Mouse (Mus musculus) retina, postnatal 1 day (tissue): ENCODE measurements around the gene Tspan9.

ENCODE experiments used
- DNase-seq: peaks from one replicate; pipeline ENCODE4 v3.0.0-alpha.2; 2012

Gene Tspan9

DNA sequence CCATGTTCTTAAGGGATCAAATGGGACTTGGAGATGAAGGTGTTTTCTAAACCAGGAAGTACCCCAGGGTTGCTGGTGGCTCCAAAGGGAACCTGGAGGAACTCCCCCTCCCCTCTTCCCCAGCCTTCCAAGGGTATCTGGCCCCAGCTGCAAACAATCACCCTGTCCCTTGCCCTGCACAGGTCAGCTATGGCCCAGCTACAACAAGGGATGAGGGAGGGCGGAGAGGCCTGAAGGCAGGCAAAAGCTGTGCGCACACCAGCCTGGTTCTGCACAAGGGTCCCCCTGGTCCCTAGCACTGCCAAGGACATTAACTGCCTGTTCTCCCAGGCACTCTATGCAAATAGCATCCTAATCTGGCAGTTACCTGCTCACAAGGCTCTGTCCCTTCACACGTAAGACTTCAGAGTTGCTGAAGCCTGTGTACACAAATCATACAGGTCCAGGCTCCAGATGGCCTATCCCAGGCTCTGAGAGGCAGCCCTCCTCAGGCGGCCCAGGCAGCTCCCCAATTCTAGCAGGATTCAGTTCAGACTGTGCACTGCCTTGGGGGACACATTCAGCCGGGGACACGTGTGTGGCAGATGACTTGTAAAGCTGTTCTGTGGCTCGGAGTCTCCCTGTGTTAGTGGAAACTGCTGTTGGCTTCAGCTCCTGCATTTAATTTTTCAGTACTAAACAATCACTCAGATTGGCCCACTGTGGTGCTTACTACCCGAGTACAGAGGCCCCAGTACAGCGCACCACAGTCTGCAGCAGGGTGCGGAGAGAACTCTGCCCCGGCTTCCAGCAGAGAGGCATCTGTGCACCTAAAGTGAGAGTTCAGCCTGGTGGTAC, 133.0 kb downstream of the Tspan9 start:
- DNase-seq: no peak

DNA sequence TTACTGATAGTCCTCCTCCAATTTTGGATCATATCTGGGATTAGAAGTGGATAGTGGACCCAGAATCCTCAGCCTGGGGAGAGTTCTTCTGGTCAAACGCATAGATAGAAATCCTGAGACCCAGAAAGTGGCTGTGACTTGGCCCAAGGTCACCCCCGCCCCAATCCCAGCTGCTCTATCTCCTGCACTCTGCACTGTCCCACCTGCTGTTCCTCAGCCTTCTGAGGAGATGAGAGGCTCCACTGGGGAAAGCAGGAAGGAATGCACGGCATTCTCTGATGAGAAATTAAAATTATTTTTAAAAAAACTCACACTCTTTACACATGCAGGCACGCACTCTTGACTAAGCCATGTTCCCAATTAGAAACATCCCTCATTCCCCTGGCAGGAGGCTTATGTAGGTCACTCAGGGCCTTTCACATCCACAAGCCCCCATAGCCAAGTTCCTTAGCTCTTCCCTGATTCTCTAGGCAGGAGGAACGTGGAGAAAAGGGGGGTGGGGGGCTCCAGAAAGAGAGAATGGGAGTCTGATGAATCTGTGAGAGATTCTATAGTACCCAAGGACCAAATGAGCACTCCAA, 135.3 kb downstream of the Tspan9 start:
- peak; percentile 56 for DNase-seq

DNA sequence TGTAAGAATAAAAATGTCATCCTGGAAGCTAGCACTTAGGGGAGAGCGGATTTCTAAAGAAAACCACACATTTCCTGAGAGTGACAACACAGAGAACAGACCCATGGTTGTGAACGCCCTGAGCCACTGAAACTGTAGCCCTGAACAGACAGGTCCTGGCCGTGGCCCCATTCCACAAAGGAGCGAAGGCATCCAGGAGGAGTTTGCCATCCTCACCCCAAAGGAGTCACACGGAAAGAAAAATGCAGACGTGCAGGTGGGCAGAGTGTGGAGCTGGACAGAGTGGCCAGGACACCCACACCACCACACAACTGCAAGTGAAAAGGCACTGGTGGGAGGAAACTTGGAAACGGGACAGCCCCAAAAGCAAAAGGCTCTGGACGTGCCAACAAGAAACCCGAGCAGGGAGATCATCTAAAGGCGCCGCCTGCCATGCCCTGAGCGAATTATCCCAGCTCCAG, 136.1 kb downstream of the Tspan9 start:
- no peak for DNase-seq

DNA sequence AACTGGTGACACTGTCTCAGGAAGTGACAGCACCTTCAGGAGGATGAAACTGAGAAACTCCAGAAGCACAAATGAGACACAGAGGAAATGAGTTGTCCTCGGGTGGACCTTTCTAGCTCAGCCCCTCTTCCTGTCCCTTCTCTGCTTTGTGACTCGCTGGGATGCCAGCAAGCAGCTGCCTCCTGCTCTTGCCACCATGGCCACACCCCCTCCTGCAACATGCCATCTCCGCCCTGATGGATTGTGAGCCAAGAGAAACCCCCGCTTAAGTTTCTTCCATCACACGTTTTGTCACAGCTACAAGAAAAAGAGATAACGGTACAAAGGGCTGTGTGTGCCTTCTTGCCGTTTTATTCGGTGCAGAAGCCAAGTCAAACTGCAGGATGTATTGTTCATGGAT, 137.2 kb downstream of the Tspan9 start:
- no peak for DNase-seq

DNA sequence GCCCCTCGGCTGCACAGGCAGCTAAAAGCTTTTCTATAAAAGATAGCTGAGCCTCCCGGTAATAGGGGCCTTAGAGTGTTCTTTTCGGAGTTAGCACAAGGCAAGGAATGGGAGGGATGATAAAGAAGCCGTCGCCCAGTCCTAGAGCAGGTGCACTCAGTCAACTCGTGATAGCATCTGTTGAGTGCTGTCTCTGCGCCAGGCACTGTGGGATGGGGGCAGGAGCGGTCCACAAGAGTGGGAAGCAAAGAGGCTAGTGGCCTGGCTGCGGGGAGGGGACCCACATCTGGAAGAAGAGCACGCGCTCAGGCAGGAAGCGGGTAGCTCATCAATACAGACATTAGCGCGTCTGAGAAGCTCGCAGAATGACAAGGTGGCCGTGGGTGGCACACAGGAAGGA, 138.8 kb downstream of the Tspan9 start:
- no peak for DNase-seq

DNA sequence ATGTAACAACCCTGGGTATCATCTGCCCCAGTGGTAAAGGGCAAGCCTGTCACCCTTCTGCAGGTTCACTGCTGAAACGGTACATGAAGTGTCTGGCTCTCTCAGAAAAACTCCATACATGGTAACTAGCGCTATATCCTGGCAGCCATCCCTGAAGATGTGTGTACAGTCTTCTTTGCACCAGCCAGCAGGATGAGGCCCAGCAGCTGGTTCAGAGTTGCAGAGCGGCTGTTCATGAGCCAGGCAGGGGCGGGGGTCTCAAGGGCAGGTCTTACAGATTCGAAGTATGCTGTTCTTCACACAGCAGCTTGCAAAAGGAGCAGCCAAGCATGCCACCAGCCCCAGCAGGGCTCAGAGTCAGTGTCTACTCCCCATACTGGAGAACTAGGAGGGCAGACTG, 139.9 kb downstream of the Tspan9 start:
- no peak for DNase-seq

DNA sequence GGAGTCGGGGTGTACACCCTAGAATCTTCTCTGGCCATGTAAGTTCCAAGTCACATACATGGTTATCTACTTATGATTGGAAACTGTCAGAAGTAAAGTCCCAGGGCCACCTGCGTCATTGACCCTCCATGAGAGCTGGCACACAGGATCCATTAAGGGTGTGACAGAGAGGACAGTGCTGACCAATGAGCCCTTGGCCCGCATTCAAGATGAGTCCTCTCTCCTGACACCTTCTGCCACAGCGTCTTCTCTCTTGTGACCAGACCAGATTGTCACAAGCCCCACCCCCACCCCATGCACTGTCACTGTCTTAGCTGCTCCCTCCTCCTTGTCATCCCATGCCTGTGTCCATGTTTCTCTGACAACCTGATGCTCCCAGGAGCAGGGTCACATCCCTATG, 140.7 kb downstream of the Tspan9 start:
- DNase-seq: no peak

DNA sequence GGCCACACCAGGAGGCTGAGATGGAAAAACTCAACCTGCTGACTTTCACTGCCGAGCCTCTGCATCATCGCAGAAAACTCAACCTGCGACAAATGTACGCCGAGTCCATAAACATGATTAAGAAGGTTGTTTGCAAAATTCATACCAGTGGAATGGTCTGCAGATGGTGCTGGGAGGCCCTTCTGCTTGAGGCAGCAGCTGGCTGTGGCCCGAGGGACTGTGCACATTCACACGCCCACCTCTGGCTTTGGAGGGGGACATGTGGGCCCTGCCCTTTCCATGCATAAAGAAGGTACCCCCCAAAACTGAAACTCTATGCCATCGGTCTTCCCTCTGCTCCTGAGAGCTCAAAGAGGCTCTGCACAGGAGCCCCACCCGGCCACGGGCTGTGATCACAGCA, 141.3 kb downstream of the Tspan9 start:
- DNase-seq: no peak

DNA sequence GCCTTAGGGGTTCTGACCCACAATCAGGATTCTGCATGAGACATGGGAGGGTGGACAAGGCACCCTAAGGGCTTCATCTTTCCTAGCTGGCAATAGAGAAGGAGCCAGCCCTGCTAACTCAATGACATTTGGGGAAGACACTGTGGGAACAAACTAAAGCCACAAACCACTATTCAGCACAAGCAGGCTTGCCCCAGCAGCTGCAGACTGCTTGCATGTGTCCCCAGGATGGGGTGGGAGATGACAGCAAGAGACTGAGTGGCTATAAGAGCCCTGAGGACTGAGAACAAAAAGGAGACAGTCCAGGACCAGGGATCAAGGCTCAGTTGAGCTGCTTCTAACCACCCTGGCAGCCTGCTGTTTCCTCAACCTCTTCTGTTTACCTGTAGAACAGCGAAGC, 141.8 kb downstream of the Tspan9 start:
- no peak for DNase-seq

DNA sequence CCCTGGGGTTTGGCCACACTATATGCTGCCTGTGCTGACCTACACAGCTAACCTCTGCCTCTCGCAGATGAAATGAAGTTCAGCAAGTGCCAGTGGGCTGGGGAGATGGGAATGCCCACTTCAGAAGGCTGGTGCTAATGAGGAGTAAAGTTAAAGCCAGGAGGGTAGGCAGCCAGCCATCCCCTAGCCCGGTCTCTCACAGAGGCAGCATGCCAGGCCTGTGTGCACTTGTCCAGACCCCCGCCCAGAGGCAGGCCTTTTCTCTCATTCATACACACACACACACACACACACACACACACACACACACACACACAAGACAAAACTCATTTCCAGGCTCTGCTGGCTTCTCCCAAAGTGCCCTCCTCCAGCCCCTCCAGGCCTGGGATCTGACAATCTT, 142.6 kb downstream of the Tspan9 start:
- no peak for DNase-seq

DNA sequence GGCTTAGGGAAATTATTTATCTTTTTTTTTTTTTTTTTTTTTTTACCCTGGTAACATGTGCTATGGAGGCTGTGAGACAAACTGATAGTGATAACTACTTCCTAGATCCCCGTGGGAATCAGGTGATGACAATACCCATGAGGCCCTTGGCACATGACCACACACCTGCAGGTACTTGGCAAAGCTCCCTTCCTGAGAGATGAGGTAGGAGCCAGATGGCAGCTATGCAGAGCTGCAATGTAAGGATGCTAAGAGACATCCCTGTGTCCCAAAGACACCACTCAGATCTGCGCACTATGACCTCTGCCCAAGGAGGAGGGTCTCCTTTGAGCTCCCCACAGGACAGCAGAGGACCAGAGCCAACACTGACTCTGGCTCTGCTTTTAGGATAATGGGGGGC, 144.3 kb downstream of the Tspan9 start:
- DNase-seq: no peak

DNA sequence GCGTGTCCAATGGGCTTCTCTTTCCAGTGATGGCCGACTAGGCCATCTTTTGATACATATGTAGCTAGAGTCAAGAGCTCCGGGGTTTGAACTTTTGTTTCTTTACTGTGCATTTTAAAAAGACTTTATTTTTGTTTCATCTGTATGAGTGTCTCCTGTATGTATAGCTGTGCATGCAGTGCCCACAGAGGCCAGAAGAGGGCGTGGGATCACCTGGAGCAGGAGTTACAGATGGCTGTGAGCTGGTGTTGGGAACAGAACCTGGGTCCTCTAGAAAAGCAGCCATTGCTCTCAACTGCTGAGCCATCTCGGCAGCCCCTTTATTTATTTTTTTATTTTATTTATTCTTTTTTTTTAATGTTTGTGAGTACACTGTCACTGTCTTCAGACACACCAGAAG, 146.5 kb downstream of the Tspan9 start:
- DNase-seq: no peak

DNA sequence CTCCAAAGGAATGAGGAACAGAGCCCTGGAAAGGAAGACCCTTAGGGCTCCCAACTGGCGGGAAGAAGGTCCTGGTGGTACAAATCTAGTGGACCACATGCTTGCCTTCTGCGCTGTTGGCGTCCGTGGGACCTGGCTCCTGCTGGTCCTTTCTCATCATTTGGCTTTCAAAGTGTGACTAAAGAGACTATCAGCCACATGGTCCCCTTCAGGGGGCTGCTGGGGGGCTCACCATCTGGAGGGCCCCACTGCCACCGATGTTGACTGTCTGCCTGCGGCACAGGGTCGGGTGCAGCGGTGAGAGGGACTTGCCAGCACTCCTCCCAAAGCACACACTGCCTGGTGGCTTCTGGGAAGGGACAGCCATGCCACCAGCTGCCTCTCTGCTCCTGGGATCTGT, 150.4 kb downstream of the Tspan9 start:
- no peak for DNase-seq

DNA sequence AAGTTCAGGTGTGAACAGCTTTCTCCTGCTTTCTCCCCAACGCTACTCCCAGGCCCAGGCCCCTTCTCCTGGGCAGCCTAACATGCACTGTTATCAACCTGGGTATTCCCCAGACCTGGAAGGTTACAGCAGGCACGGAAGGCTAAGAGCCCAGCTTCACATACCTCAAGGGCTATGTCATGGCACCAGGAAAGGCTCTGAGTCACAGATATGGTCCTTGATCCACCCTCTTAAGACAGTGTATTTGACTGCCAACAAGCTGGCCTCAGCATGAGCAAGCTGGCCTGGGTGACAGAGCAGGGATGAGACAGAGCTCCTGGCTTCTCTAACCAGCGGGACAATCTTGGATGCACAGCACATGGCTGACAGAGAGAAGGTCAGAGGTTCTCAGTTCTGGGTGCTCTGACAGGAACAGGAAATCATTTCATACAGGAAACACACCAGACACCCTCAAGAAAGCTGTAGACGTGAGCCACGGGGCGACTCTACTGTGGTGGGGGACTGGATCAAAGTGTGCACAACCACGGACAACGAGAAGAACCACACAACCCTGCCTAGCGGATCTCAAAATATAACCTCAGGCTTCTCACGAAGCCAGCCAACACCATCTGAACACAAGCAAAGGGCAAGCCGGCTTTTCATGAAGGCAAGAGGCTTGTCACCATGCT, 151.8 kb downstream of the Tspan9 start:
- DNase-seq: no peak

DNA sequence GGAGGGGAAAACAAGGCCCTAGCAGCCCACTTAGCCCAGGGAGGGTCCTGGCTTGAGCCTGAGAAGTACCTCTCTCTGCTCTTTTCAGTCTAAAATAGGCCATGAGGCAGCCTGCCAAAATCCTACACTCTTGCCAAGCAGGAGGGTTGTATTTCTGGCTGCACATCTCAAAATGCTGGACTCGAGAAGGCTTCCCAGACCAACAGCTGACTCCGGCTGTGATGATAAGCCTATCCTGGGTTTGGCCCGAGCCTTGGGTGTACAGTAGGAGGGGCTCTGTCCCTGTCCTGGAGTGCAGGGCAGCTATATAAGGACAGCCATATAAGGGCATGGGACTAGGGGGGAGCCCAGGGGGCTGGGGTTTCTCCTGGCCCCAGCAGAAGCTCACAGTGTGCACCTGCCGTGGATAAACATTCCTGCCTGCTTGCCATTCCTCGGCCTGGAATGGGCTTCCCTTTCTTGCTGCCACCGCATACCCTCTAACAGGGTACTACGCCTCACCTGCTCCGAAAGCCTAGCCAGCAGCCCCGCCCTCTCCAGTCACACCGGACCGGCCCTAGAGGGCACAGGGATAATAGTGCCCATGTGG, 153.7 kb downstream of the Tspan9 start:
- peak; percentile 56 for DNase-seq

DNA sequence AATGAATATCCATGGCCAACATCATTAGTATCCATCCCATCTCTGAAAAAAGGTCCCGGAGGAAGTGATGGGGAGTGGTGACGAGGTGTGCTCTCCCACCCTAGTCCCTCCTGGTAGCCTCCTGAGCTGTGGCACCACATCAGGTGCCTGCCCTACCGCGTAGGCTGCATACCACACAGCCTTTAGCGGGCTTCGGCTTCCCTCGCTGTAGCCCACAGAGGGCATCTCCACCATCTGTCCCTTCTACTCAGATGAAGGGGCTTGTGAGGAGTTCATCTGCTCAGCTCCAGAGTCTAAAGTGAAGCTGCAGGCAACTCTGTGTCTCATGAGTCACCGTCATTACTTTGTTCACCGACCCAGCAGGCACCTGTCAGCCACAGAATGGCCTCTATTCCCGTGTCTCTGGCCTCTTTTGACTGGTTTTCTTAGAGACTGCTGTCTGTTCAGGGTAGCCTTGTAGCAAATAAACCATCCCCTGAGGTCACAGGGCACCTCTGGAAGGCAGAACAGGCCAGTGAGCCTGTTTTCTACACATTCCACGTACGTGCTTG, 154.4 kb downstream of the Tspan9 start:
- no peak for DNase-seq

DNA sequence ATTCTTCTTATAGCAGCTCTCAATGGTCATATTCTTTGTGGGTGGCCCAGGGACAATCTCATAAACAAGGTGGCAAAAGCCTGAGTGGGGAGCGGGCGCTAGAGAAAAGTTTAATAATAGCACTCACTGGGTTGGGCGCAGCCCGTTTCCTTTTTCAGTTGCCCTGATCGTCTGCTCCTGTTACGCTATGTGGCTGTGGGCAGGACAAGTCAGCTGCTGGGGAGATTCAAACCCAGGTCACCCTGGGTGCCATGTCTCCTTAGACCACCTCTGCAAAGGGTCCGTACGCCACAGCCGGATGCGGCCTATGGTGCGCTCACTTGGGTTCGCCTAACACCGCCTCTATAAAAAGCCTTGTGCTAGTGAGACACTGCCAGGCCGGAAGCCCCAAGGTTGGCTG, 156.0 kb downstream of the Tspan9 start:
- no peak for DNase-seq

DNA sequence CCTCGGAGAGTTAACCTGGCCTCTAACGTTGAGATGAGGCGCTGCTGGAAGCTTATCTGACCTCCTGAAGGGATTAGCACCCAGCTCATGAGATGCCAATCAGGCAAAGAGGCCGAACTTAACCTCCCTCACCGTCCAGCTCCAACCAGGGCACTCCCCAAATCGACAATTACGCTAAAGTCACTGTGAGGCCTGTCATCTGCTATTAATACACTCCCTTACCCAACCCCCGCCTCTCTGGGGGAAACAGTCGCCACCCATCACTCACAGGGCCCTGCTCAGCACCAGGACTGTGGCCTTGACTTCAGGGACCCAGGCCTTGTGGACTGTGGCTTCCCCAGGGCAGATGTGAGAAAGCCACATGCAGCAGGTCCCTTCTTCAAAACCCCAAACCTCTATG, 157.0 kb downstream of the Tspan9 start:
- DNase-seq: peak; percentile 56

DNA sequence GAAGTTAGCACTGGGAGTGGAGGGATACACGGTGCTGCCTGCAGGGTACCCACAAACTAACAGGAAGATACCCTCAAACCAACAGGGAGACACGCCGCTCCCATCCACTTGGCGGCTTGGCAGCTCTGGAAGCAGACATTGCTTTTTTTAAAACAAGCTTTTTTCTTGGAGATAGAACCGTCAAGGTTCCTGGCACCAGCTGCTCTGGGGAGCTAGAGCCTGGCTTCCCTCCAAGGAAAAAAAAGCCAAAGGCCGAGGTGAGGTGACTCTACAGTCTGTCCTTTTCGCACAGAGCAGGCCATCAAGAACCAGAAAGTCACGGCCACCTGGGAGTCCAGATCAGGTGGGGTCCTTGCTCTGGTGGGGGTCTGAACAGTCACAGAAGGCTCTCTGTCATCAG, 162.2 kb downstream of the Tspan9 start:
- DNase-seq: no peak

DNA sequence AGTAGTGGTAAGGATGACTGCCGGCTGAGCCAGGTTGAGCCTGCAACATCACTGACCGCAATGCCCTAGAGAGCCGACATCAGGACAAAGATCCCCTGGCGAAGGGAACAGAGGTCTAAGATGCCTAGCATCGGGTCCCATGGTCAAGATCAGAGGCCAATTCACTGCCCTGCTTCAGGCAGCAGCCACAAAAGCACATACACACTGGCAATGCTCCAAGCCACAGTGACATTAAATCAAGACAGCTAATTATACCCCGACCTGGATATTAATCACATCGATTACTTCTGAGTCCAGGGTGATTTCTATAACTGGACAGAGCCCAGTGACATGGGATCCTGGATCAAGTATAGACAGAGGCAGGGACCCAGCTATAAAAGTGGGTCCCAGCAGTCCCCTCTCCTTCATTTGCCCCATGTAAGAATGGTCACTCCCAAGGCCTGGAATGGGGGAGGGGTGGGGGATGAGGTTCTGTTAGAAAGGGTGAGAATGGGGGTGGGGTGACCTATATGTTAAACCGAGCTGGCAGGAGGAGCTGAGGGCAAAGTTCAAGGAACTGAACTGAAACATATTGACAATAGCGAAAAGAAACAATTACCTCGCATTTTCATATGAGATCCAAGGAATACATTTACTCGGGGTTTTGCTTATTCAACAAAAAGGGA, 162.9 kb downstream of the Tspan9 start:
- peak; percentile 69 for DNase-seq

DNA sequence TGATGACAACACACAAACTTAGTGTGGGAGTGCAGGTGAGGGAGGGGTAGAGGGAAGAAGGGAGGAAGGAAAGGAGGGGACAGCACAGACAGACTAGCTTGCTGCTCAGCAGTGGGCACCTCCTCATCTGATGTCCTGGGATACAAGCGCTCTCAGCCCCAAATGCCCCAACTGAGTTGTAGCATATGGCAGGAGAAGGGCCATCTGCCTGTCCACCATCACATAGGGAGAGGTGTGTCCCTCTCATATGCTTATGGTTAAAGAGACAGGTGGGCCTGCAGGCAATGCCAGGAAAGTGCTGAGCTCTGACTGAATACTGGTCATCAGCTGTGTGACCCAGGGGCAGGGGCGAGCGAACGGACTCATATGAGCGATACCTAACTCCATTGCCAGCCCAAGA, 163.6 kb downstream of the Tspan9 start:
- DNase-seq: no peak

DNA sequence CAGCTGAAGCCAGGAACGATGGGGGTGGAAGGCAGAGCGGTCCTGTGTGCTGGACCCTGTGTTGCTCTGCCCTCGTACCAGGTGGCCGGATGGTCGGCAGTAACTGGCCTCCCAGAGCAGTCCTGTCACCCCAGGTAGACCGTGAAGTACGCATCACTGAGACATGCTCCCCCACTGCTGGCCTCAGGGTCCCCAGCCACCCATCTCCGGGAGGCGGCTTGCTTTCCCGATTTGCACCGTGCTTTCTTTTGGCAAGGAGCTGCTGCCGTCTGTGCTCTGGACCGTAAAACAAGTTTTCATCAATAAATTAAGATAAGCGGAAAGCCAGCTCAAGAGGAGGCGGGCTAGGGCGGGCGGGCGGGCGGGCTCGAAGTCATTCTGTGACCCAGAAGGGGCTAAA, 164.5 kb downstream of the Tspan9 start:
- peak; percentile 58 for DNase-seq

DNA sequence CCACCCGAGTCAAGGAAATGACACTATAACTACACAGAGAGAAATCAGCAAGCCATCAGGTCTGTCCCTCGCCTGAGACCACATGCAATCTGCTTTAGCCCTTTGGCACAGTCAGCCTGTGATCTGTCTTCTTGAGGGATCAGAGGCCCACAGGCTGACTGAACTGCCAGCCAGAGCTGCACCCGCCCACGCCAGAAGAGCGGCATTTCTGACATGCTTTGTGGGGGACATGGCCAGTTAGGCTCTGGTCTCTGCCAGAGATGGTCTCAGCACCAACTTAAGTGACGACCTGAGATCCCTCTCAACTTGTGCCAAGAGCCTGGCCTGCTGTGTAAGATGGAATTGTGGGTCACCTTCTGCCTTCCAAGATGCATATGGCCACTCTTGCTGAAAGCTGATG, 166.7 kb downstream of the Tspan9 start:
- DNase-seq: no peak
